Comparison of ENCODE assay signal across 23 mouse cellular contexts in the genomic region with DNA sequence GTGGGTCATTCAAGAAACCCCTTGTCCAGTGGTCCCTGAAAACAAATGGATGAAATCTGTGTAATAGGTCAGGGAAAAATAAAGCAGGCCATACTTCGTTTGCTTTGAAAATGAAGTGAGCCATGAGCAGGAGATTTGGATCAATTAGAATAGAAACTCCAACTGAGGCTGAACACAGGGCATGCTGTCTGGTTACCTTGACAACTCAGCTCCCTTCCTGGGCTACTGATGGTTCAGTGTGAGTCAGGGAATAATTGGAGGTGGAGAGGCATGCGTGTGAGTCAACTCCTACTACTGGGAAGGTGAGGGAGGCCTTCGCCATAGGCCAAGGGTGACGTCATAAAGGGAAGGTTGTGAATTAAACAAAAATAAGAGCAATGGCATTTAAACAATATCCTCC.
DNase-seq lines count a peak whose midpoint lies in the region; ATAC-seq and TF ChIP-seq lines count a peak whose summit lies in the region.
"Had no signal": no experiment of that assay in that cellular context is flagged by ENCODE, and none has a peak within 500 bp of the region (broad histone marks: within the 10 kb centered on the region; RNA-seq: fewer than 3 reads in every experiment).

No protein-coding gene starts in this region.

- 40% methylated on average over 4 of the region's 4 CpGs for WGBS in forebrain, embryonic 10.5 days
- 35% methylated on average over 4 of the region's 4 CpGs for WGBS in forebrain, embryonic 12.5 days
- 40% methylated on average over 4 of the region's 4 CpGs for WGBS in midbrain, embryonic 13.5 days
- WGBS in midbrain, embryonic 16.5 days = 36% methylated on average over 4 of the region's 4 CpGs
- WGBS in heart, adult 2 months = 87% methylated on average over 4 of the region's 4 CpGs

- no peak for TF ChIP-seq CTCF in Patski (IDR thresholded peaks at IDR 0.05)
- no peak for TF ChIP-seq CTCF in heart, adult 2 months (IDR thresholded peaks at IDR 0.05)

- H3K9me3 ChIP-seq in forebrain, embryonic 10.5 days = no peaks in the 10 kb centered on the region
- 0 out of 2 replicates have a peak, but pooled peaks cover 3% of the 10 kb centered on the region for H3K9me3 ChIP-seq in forebrain, embryonic 12.5 days
- no peaks in the 10 kb centered on the region for H3K9me3 ChIP-seq in midbrain, embryonic 13.5 days
- H3K9me3 ChIP-seq in midbrain, embryonic 16.5 days (replicated peaks; ENCODE audit: control insufficient read depth, low read length, poor library complexity, severe bottlenecking) = no peaks in the 10 kb centered on the region
- H3K9me3 ChIP-seq: hindbrain, embryonic 12.5 days; limb, embryonic 10.5 days; neural tube, embryonic 12.5 days; stomach, embryonic 15.5 days had no signal

- H3K79me2 ChIP-seq in heart, adult 2 months (replicated peaks; ENCODE audit: control insufficient read depth, insufficient read depth, low read length) = no peaks in the 10 kb centered on the region

- H3K4me1 ChIP-seq in forebrain, embryonic 10.5 days = peaks cover 19% of the 10 kb centered on the region
- peaks cover 11% of the 10 kb centered on the region; the same call in 1 of the 2 replicates for H3K4me1 ChIP-seq in forebrain, embryonic 12.5 days
- H3K4me1 ChIP-seq in midbrain, embryonic 13.5 days (replicated peaks) = peaks cover 10% of the 10 kb centered on the region
- peaks cover 7% of the 10 kb centered on the region; the same call in 1 of the 2 replicates for H3K4me1 ChIP-seq in midbrain, embryonic 16.5 days (ENCODE audit: control insufficient read depth, insufficient read depth, low read length)
- no peaks in the 10 kb centered on the region for H3K4me1 ChIP-seq in heart, adult 2 months (ENCODE audit: control insufficient read depth, insufficient read depth, low read length)
- H3K4me1 ChIP-seq: hindbrain, embryonic 12.5 days; neural tube, embryonic 12.5 days; stomach, embryonic 15.5 days had no signal

- no peak overlapping the region for H3K4me2 ChIP-seq in forebrain, embryonic 12.5 days
- H3K4me2 ChIP-seq in midbrain, embryonic 13.5 days (replicated peaks) = no peak overlapping the region
- no peak overlapping the region for H3K4me2 ChIP-seq in midbrain, embryonic 16.5 days (ENCODE audit: low read length)
- H3K4me2 ChIP-seq: heart, embryonic 11.5 days; hindbrain, embryonic 12.5 days; liver, embryonic 11.5 days; neural tube, embryonic 12.5 days; stomach, embryonic 15.5 days had no signal

- H3K9ac ChIP-seq in forebrain, embryonic 12.5 days = no peak overlapping the region
- H3K9ac ChIP-seq in midbrain, embryonic 13.5 days (replicated peaks) = no peak overlapping the region
- no peak overlapping the region for H3K9ac ChIP-seq in midbrain, embryonic 16.5 days (ENCODE audit: low read depth, low read length)
- no peak overlapping the region for H3K9ac ChIP-seq in heart, adult 2 months (ENCODE audit: low read depth, low read length)
- H3K9ac ChIP-seq: hindbrain, embryonic 12.5 days; neural tube, embryonic 12.5 days; stomach, embryonic 15.5 days had no signal

- ATAC-seq in forebrain, embryonic 12.5 days (ENCODE audit: low FRiP score) = no peak; the same call in 1 of the 2 replicates
- peak; percentile 55; the same call in 1 of the 2 replicates for ATAC-seq in midbrain, embryonic 13.5 days
- ATAC-seq in midbrain, embryonic 16.5 days = no peak
- ATAC-seq in Patski = peak; percentile 26

- CTCF ChIA-PET in Patski (lab: Charles Lee) = no interaction called here

- POLR2A ChIA-PET in Patski (lab: Charles Lee) = interaction anchor here (0.5 kb wide), 1 partner anchor 18 kb away, joined by 4 read pairs; no protein-coding TSS in a partner anchor

- no peak for TF ChIP-seq POLR2A in heart, adult 2 months (IDR thresholded peaks at IDR 0.05; ENCODE audit: insufficient read depth, low read depth, low read length)

- in situ Hi-C loops in Patski (cut with MboI; ENCODE audit: low pct_unique_long_range_greater_than_20kb) = no loop called here

- TF ChIP-seq EP300 in heart, adult 2 months (IDR thresholded peaks at IDR 0.05; ENCODE audit: insufficient read depth, low read depth, low read length) = no peak

- H3K36me3 ChIP-seq in forebrain, embryonic 10.5 days (replicated peaks) = no peaks in the 10 kb centered on the region
- H3K36me3 ChIP-seq in forebrain, embryonic 12.5 days (replicated peaks) = no peaks in the 10 kb centered on the region
- H3K36me3 ChIP-seq in midbrain, embryonic 13.5 days = no peaks in the 10 kb centered on the region
- H3K36me3 ChIP-seq in midbrain, embryonic 16.5 days (ENCODE audit: control insufficient read depth, insufficient read depth, low read length) = no peaks in the 10 kb centered on the region
- H3K36me3 ChIP-seq in heart, adult 2 months (ENCODE audit: control insufficient read depth, insufficient read depth, low read length) = no peaks in the 10 kb centered on the region
- H3K36me3 ChIP-seq: G1E; hindbrain, embryonic 12.5 days; limb, embryonic 10.5 days; neural tube, embryonic 12.5 days; stomach, embryonic 15.5 days had no signal

- no peak overlapping the region for H3K4me3 ChIP-seq in forebrain, embryonic 10.5 days
- no peak overlapping the region for H3K4me3 ChIP-seq in forebrain, embryonic 12.5 days (replicated peaks)
- no peak overlapping the region for H3K4me3 ChIP-seq in midbrain, embryonic 13.5 days (replicated peaks)
- H3K4me3 ChIP-seq in midbrain, embryonic 16.5 days (ENCODE audit: low read depth, low read length) = no peak overlapping the region
- H3K4me3 ChIP-seq in heart, adult 2 months = no peak overlapping the region
- H3K4me3 ChIP-seq: hindbrain, embryonic 12.5 days; limb, embryonic 10.5 days; neural tube, embryonic 12.5 days; stomach, embryonic 15.5 days had no signal

- no peaks in the 10 kb centered on the region; the same call in 1 of the 2 replicates for H3K27me3 ChIP-seq in forebrain, embryonic 10.5 days (ENCODE audit: poor library complexity, severe bottlenecking)
- H3K27me3 ChIP-seq in forebrain, embryonic 12.5 days = no peaks in the 10 kb centered on the region
- no peaks in the 10 kb centered on the region for H3K27me3 ChIP-seq in midbrain, embryonic 13.5 days
- H3K27me3 ChIP-seq in midbrain, embryonic 16.5 days (ENCODE audit: control insufficient read depth, insufficient read depth, low read depth, low read length) = no peaks in the 10 kb centered on the region
- H3K27me3 ChIP-seq in Patski = no peaks in the 10 kb centered on the region
- H3K27me3 ChIP-seq in heart, adult 2 months (ENCODE audit: control insufficient read depth, insufficient read depth, low read length) = no peaks in the 10 kb centered on the region
- H3K27me3 ChIP-seq: hindbrain, embryonic 12.5 days; neural tube, embryonic 12.5 days; stomach, embryonic 15.5 days had no signal

- peak; percentile 26 for DNase-seq in forebrain, embryonic 10.5 days (ENCODE audit: extremely low spot score, low spot score)
- no peak for DNase-seq in Patski (ENCODE audit: low read depth, low spot score)
- peak; percentile 28 to 47 for DNase-seq in layer of hippocampus, adult 8-10 months (ENCODE audit: low spot score in 2 of 2)
- DNase-seq in ovary, postnatal 36 days (ENCODE audit: low spot score) = no peak
- no peak for DNase-seq in heart, adult 2 months
- DNase-seq: cerebellum, adult 9-11 months; embryo, embryonic 11 days; heart, postnatal 10 days; kidney, adult 2 months; kidney, postnatal 14 days; lung, adult 18-20 months; lung, postnatal 14 days; right cerebral cortex, postnatal 25 days had no signal

- no peak overlapping the region for H3K27ac ChIP-seq in forebrain, embryonic 10.5 days
- H3K27ac ChIP-seq in forebrain, embryonic 12.5 days = no peak overlapping the region
- no peak overlapping the region; the same call in 1 of the 2 replicates for H3K27ac ChIP-seq in midbrain, embryonic 13.5 days
- H3K27ac ChIP-seq in midbrain, embryonic 16.5 days (ENCODE audit: low read length) = no peak overlapping the region
- H3K27ac ChIP-seq in heart, adult 2 months = no peak overlapping the region
- H3K27ac ChIP-seq: hindbrain, embryonic 12.5 days; limb, embryonic 10.5 days; neural tube, embryonic 12.5 days; stomach, embryonic 15.5 days had no signal

- intact Hi-C loops in heart, adult 2 months (cut with DNase I) = no loop called here

Comparison
In these comparisons a context has a peak if more than half of its experiments do, and no peak if none do; other contexts are left out.
1. ATAC-seq: peak in midbrain, embryonic 13.5 days (single experiment) and Patski (single experiment); none in forebrain, embryonic 12.5 days (single experiment) and midbrain, embryonic 16.5 days (single experiment).
2. DNase-seq: peak in forebrain, embryonic 10.5 days (single experiment) and layer of hippocampus, adult 8-10 months (2 of 2); none in Patski (single experiment), ovary, postnatal 36 days (single experiment) and heart, adult 2 months (0 of 2).